Mouse (Mus musculus): ENCODE measurements around the gene Sort1.

The Sort1 gene

DNA sequence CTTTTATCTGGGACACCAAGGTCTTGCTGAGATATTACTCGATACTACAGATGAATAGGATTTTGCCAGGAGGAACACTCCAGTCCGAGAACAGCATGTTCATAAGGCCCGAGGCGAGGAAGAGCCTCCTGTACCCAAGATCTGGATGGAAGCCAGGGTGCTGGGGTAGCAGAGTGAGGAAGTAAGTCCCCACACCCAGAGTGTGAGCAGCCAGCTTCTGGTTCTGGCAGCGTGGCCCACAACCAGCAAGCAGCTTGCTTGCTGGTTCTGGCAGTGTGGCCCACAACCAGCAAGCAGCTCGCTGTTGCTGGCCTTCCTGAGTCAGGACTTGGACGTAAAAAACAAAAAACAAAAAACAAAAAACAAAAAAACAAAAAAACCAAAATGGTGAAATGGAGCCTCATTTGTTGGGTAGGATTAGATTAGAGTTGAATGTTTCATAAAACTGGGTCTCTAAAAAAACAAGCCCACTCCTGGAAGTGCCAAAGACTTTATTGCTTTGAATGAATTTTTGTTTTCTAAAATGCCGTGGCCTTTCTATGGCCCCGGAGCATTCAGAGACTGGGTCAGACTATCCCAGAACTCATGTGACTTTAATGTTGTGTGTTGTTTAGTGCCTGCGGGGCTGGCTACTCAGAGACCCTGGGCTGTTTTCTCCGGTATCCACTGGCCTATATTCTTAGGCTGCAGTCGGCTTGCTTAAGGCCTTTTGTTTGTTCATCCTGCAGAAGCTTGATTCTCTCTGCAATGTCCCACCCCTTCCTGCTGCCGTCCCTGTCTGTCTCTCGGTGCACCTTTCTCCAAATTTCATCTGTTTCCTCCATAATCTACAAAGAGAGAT, 11.7 kb downstream of the Sort1 start:
- DNase-seq (ENCODE audit: low read depth, low spot score) = no peak

GRCm38 (mm10) chr3:108296220-108297049, 12.6 kb downstream of the Sort1 start:
- no peak for DNase-seq (ENCODE audit: low read depth, low spot score)

DNA sequence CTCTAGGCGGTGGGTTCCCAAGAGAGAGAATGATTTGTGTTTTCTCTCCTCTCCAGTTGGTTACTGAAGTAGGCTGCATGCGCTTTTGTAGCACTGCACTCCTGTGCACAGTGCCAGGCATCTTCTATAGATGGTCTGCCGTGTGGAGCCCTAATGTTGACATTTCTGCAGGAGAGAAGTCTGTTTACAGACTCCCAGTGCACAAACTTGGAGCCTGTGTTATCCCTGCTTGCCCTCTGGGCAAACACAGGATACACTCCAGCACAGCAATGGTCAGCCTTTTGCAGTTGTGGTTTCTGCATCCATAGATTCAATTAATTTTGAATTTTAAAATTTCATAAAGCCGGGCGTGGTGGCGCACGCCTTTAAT, 13.2 kb downstream of the Sort1 start:
- no peak for DNase-seq (ENCODE audit: low read depth, low spot score)

DNA sequence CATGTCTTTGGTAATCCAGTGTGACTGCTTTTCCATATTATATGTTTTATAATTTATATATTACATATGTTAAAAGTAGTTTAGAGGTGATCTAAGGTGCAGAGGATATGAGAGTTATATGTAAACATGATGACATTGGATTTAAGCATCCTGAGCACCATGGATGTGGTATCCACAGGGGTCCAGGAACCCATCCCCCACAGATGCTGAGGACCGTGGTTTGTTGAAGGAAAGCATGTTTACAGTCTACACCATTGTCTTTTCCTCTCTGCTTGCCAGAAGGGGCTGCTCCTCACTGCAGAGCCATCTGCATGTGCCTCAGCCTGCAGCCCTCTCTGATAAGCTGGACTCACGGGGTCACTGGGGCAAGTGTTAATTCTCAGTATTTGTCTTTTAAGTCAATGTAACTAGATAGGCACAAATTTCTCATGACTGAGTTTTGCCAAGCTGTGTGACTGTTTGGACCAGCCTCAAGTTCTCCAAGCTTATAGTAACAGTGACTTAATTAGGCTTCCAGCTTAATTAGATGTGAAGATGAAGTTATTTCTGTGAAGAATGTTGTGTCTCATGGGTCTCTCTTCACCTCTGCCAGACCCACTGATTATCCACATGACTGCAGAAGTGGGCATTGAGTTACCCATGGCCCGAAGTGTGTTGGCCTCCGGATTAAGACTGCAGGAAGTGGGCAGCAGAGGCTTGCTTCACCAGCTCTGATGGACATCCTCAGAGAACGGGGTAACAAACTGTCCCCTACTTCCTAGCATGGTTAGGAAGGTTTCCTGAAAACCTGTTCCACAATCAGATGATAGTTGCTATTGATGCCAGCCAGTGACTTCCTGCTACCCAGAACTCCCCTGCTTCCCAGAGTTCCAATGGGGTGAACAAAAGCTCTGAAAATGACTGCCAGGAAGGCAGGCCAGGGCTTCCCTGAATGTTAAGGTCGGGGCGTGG, 14.0 kb downstream of the Sort1 start:
- no peak for DNase-seq (ENCODE audit: low read depth, low spot score)

DNA sequence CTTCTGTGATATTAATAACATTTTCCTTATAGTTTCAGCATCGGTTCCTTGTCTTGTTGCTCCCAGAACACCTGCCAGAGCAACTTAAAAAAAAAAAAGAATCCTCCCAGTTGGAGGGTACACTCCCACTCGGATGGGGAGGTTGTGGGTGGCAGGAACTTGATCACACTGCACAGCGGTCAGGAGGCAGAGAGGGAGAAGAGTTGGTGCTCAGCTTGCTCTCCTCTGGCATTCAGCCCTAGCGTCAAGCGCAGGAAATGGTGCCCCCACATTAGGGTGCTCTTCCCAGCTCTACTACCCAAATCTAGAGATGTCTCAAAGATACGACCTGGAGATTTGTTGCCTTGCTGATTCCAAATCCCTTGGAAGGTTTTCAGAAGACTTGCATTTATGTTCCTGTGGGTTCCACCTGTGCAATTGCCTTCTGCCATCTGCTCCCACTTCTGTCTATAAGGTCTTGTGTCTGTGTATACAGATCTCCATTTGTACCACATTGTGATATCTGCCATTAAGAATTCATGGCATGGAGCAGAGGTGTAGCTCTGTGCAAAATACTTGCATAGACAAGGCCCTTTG, 16.7 kb downstream of the Sort1 start:
- DNase-seq (ENCODE audit: low read depth, low spot score) = no peak

GRCm38 (mm10) chr3:108303683-108304082, 19.8 kb downstream of the Sort1 start:
- DNase-seq (ENCODE audit: low read depth, low spot score) = no peak

GRCm38 (mm10) chr3:108304747-108305146, 20.9 kb downstream of the Sort1 start:
- no peak for DNase-seq (ENCODE audit: low read depth, low spot score)

GRCm38 (mm10) chr3:108306387-108306786, 22.5 kb downstream of the Sort1 start:
- no peak for DNase-seq (ENCODE audit: low read depth, low spot score)

DNA sequence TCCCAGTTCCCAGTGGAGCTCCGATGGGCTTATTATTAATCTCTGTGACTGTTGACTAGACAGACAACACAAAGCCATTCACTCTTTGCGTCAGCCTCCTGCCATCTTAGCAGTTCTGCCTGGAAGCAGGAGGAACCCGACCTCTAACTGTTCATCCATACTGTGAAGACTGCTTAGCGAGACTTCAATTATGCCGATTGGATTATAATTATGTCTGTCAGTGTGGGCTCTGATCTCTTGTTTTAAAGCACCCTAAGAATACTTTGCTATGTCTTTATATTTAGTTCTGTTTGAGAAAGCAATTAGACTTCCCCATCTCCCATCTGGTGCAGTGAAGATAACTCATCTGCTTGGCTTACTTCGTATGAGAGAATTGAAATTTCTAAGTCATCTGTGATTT, 23.6 kb downstream of the Sort1 start:
- no peak for DNase-seq (ENCODE audit: low read depth, low spot score)

GRCm38 (mm10) chr3:108310921-108311341, 27.0 kb downstream of the Sort1 start:
- no peak for DNase-seq (ENCODE audit: low read depth, low spot score)

DNA sequence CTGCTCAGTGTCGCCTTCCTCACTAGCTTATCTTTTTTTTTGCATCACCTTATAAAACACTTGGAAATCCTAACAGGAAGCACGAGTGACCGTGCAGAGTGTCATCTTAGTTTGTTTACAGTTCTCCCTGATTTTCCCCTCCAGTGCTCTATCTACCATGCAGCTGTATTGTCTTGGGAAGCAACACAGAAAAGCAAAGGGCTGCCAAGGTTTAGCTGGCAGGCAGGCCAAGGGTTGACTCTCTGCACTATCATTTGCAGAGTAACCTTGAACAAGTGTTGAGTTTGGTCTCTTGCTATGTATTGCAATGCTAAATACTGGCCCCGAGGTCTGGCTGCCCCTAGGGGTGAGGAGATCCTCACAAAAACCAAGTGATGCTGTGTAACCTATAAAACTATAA, 27.8 kb downstream of the Sort1 start:
- no peak for DNase-seq (ENCODE audit: low read depth, low spot score)

- no peak for DNase-seq (ENCODE audit: low read depth, low spot score)
Measured at GRCm38 (mm10) chr3:108312414-108312813, 28.5 kb downstream of the Sort1 start.

- DNase-seq (ENCODE audit: low read depth, low spot score) = no peak
Measured at GRCm38 (mm10) chr3:108313138-108313537, 29.3 kb downstream of the Sort1 start.

DNA sequence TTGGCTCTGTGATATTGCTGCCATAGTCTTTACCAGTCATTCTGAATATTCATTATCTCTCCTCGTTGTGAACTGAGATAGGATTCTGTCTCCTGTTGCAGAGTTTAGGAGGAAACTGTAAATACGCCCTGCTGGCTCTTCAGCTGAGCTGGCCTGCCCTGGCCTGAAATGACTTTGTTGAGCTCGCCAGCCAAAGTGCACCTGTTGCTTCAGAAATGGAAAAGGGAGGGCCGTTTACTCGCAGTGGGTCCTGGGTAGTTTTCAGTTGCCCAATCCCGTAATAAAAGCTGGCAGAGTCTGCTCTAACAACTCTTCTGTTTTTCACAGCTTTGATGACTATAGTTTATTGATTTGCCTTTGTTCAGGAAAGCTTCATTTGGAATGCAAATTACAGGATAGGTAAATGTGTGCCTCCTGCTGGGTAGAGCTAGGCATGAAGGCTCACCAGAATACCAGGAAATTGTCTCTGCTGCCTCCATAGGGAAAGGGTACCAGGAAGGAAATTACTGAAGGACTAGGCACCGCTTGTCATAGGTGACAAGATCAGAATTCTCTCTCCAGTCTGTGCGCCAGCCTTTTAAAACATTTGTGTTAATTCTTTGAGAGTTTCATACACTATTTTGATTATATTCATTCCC, 30.3 kb downstream of the Sort1 start:
- no peak for DNase-seq (ENCODE audit: low read depth, low spot score)

- DNase-seq (ENCODE audit: low read depth, low spot score) = no peak
Measured at GRCm38 (mm10) chr3:108318517-108318916, 34.6 kb downstream of the Sort1 start.

DNA sequence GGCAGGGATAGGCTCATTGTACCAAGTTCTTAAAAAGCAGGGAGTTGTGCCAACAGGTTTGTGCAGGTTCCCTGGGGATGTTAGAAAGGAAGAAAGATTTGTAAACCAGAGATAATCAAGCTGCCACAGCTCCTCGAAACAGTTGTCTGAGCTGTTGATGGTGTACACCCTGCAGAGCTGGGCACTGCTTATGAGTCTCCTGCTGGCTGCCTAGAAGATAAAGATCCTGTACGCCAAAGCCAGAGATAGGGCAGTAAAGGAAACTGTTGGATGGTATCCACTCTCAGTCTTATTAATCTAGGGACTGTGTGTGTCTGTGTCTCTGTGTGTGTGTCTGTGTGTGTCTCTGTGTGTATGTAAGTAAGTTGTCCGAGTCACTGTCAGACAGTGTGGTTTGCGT, 37.8 kb downstream of the Sort1 start:
- DNase-seq (ENCODE audit: low read depth, low spot score) = no peak

GRCm38 (mm10) chr3:108322136-108322535, 38.3 kb downstream of the Sort1 start:
- DNase-seq (ENCODE audit: low read depth, low spot score) = no peak

DNA sequence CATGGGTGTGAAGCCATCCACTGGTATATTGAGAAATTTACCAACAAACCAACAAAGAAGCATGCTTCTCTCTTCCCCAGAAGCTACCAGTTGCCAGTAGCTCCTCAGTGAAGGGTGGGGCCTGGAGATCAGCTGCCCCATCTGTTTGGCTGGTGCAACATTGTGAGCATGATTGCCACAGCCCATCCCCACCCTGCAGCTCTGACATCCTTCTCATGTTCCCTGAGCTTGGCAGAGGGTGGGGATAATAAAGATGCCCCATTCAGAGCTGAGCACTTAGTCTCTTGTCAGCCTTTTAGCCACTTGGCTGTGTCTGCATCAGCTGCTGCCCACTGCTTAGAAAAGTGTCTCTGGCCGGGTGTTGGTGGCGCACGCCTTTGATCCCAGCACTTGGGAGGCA, 39.1 kb downstream of the Sort1 start:
- DNase-seq (ENCODE audit: low read depth, low spot score) = no peak

- DNase-seq (ENCODE audit: low read depth, low spot score) = no peak
Measured at GRCm38 (mm10) chr3:108324837-108325236, 41.0 kb downstream of the Sort1 start.

DNA sequence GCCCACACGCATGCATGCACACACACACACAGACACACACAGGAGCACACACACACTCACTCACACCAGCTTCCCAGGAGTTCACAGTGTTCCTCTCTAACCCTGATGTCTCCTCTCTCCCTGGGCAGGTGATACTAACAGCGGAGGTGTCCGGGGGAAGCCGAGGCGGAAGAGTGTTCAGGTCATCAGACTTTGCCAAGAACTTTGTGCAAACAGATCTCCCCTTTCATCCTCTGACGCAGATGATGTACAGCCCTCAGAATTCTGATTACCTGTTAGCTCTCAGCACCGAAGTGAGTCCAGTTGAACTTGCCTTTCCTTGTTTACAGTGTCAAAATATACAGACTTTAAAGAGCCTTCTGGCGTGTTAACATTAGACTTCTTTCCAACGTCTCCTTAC, 41.6 kb downstream of the Sort1 start:
- no peak for DNase-seq (ENCODE audit: low read depth, low spot score)

- DNase-seq (ENCODE audit: low read depth, low spot score) = no peak
Measured at GRCm38 (mm10) chr3:108327275-108327674, 43.4 kb downstream of the Sort1 start.
